9 mouse cellular contexts compared by ENCODE assay signal in the genomic region with DNA sequence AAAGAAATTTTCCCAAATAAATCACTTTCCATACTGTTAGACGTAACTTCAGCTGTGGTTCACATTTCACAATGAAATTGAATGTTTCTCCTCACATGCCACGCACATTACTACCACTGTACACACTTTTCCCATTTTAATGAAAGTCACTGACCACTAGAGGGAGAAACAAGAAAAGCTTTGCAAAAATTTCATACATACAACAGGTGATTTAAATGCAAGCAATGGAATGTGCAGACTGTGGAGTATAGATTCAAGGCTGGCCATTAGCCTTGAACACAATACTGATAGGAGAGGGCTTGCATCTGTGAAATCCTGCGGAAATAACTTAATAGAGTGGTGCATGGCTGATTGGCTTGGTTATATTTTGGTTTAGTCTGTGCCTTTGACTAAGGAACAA. TPM values are rescaled to one million over a fixed set of nuclear protein-coding genes. Genes with fewer than 3 reads are reported as not detected.
DNase-seq lines count a peak whose midpoint lies in the region; ATAC-seq and TF ChIP-seq lines count a peak whose summit lies in the region.
"Had no signal": no experiment of that assay in that cellular context is flagged by ENCODE, and none has a peak within 500 bp of the region (broad histone marks: within the 10 kb centered on the region; RNA-seq: fewer than 3 reads in every experiment).

No protein-coding gene starts in this region.

- H3K4me1 ChIP-seq in MEL (ENCODE audit: control insufficient read depth in 1 of 2, insufficient read depth in 2 of 2, low read length in 2 of 2) = no peaks in the 10 kb centered on the region
- H3K4me1 ChIP-seq in midbrain, postnatal 0 days (ENCODE audit: insufficient read depth, low read length) = no peaks in the 10 kb centered on the region
- H3K4me1 ChIP-seq: liver, embryonic 15.5 days had no signal

- peaks cover 2% of the 10 kb centered on the region in 2 experiments; a peak in 3 of 4 replicates for H3K27me3 ChIP-seq in MEL (ENCODE audit: control insufficient read depth in 1 of 2, insufficient read depth in 2 of 2, low read length in 2 of 2)
- H3K27me3 ChIP-seq in midbrain, postnatal 0 days (ENCODE audit: insufficient read depth, low read length) = no peaks in the 10 kb centered on the region
- H3K27me3 ChIP-seq: liver, embryonic 15.5 days had no signal

- no peak overlapping the region for H3K4me3 ChIP-seq in layer of hippocampus, adult 2 months
- H3K4me3 ChIP-seq in MEL (ENCODE audit: control insufficient read depth in 1 of 2, insufficient read depth in 1 of 2, low read depth in 2 of 2, low read length in 2 of 2) = no peak overlapping the region
- H3K4me3 ChIP-seq in midbrain, postnatal 0 days (ENCODE audit: low read depth, low read length) = no peak overlapping the region
- H3K4me3 ChIP-seq: liver, embryonic 15.5 days had no signal

- no peaks in the 10 kb centered on the region for H3K36me3 ChIP-seq in MEL (ENCODE audit: control insufficient read depth in 1 of 2, insufficient read depth in 2 of 2, low read length in 2 of 2)
- no peaks in the 10 kb centered on the region for H3K36me3 ChIP-seq in midbrain, postnatal 0 days (ENCODE audit: insufficient read depth, low read length)
- H3K36me3 ChIP-seq: liver, embryonic 15.5 days had no signal

- H3K4me2 ChIP-seq in midbrain, postnatal 0 days (ENCODE audit: low read depth, low read length, poor library complexity, severe bottlenecking) = no peak overlapping the region
- H3K4me2 ChIP-seq: liver, embryonic 15.5 days had no signal

- peak; percentile 92 for TF ChIP-seq RAD21 in MEL (IDR thresholded peaks at IDR 0.05; ENCODE audit: low read depth, low read length)

- peak; percentile 73 for ATAC-seq in common myeloid progenitor, adult 5-6 weeks (replicated peaks; ENCODE audit: low read depth, poor library complexity, severe bottlenecking)
- no peak for ATAC-seq in midbrain, postnatal 0 days (ENCODE audit: low FRiP score)

- peak in 1 of 2 experiments; percentile 13 for DNase-seq in layer of hippocampus, adult 2 months (ENCODE audit: low spot score in 2 of 2)
- no peak for DNase-seq in layer of hippocampus, postnatal 10 days (ENCODE audit: low spot score in 2 of 2)
- DNase-seq in MEL (ENCODE audit: low read depth, low spot score) = peak; percentile 55
- DNase-seq in midbrain, postnatal 0 days (ENCODE audit: low spot score) = peak; percentile 77
- no peak for DNase-seq in thymus, postnatal 36 days
- no peak for DNase-seq in layer of hippocampus, postnatal 25 days (ENCODE audit: extremely low spot score in 1 of 2, low spot score in 1 of 2)

- H3K9me3 ChIP-seq in MEL (replicated peaks; ENCODE audit: insufficient read depth, low read length) = no peaks in the 10 kb centered on the region
- H3K9me3 ChIP-seq in midbrain, postnatal 0 days (ENCODE audit: low read length) = no peaks in the 10 kb centered on the region
- H3K9me3 ChIP-seq: liver, embryonic 15.5 days had no signal

- TF ChIP-seq EP300 in MEL (IDR thresholded peaks at IDR 0.05; ENCODE audit: low read depth in 1 of 2, low read length in 2 of 2) = no peak

- no peak overlapping the region for H3K9ac ChIP-seq in MEL (ENCODE audit: control insufficient read depth, low read depth, low read length, poor library complexity, severe bottlenecking)
- no peak overlapping the region for H3K9ac ChIP-seq in midbrain, postnatal 0 days (replicated peaks; ENCODE audit: low read length, poor library complexity, severe bottlenecking)
- H3K9ac ChIP-seq: liver, embryonic 15.5 days had no signal

- no peaks in the 10 kb centered on the region for H3K79me2 ChIP-seq in MEL (ENCODE audit: control insufficient read depth, insufficient read depth, low read length, poor library complexity)

- peak; percentile 91 for TF ChIP-seq CTCF in layer of hippocampus, adult 2 months (conservative IDR thresholded peaks at IDR 0.05)
- TF ChIP-seq CTCF in MEL (IDR thresholded peaks at IDR 0.05 in 2 of 3, conservative IDR thresholded peaks at IDR 0.05 in 1 of 3; ENCODE audit: control insufficient read depth in 1 of 3, insufficient read depth in 1 of 3, low read depth in 2 of 3, low read length in 3 of 3, poor library complexity in 1 of 3, severe bottlenecking in 1 of 3) = peak in 2 of 3 experiments; percentile 49 to 77; a peak in 4 of 6 replicates
- peak; percentile 91 for TF ChIP-seq CTCF in midbrain, postnatal 0 days (IDR thresholded peaks at IDR 0.05)

- TF ChIP-seq POLR2A in MEL (IDR thresholded peaks at IDR 0.05; ENCODE audit: control insufficient read depth in 1 of 2, insufficient read depth in 1 of 2, low read depth in 1 of 2, low read length in 2 of 2, poor library complexity in 1 of 2) = no peak

- no peak overlapping the region for H3K27ac ChIP-seq in layer of hippocampus, adult 2 months
- H3K27ac ChIP-seq in MEL (ENCODE audit: control insufficient read depth, low read depth, low read length) = no peak overlapping the region
- H3K27ac ChIP-seq in midbrain, postnatal 0 days (ENCODE audit: low read depth, low read length) = no peak overlapping the region
- H3K27ac ChIP-seq: liver, embryonic 15.5 days had no signal

- 40% methylated on average over 3 of the region's 3 CpGs for WGBS in midbrain, postnatal 0 days

TF ChIP-seq in MEL, 35 proteins besides CTCF, POLR2A, EP300 and RAD21:
- TF ChIP-seq ZC3H11A (IDR thresholded peaks at IDR 0.05; ENCODE audit: low read depth, low read length) = peak; percentile 92
- 0 out of 2 replicates have a peak, but pooled peaks have one; percentile 34 for TF ChIP-seq MYC (IDR thresholded peaks at IDR 0.05; ENCODE audit: low read depth, low read length)
- no peak for TF ChIP-seq MAX (IDR thresholded peaks at IDR 0.05; ENCODE audit: low read length)
- no peak for TF ChIP-seq TBP (IDR thresholded peaks at IDR 0.05; ENCODE audit: low read depth, low read length)
- no peak for TF ChIP-seq JUND (IDR thresholded peaks at IDR 0.05; ENCODE audit: low read depth, low read length)
- no peak for TF ChIP-seq MYB (IDR thresholded peaks at IDR 0.05; ENCODE audit: low read depth, low read length)
- peak; percentile 91 for TF ChIP-seq SMC3 (IDR thresholded peaks at IDR 0.05; ENCODE audit: low read depth, low read length)
- TF ChIP-seq SIN3A (IDR thresholded peaks at IDR 0.05; ENCODE audit: low read length) = 0 out of 2 replicates have a peak, but pooled peaks have one; percentile 26
- no peak for TF ChIP-seq NRF1 (IDR thresholded peaks at IDR 0.05; ENCODE audit: insufficient read depth, low read depth, low read length, poor library complexity, severe bottlenecking)
- peak; percentile 63 for TF ChIP-seq ZNF384 (IDR thresholded peaks at IDR 0.05; ENCODE audit: low read depth, low read length)
- no peak for TF ChIP-seq RCOR1 (IDR thresholded peaks at IDR 0.05; ENCODE audit: low read depth, low read length)
- no peak for TF ChIP-seq ETS1 (IDR thresholded peaks at IDR 0.05; ENCODE audit: low read depth, low read length)
- no peak for TF ChIP-seq CHD1 (IDR thresholded peaks at IDR 0.05; ENCODE audit: low read depth, low read length)
- TF ChIP-seq MAZ (IDR thresholded peaks at IDR 0.05; ENCODE audit: low read depth, low read length) = no peak
- TF ChIP-seq TCF12 (IDR thresholded peaks at IDR 0.05; ENCODE audit: low read depth, low read length) = no peak
TF ChIP-seq in MEL: peak in this region for 5.

RNA-seq across cellular contexts. Expression of gene Gpr33, which starts 10.5 kb away (rescaled TPM):
- not detected for total RNA-seq in layer of hippocampus, adult 2 months (2021)
- not detected for total RNA-seq in layer of hippocampus, postnatal 10 days (2021)
- not detected in 2 replicates for total RNA-seq in MEL (2012; rRNA removed)
- polyA plus RNA-seq in MEL (2012; ENCODE audit: insufficient read depth in 1 of 2, insufficient read length in 2 of 2, low read depth in 1 of 2, low replicate concordance in 2 of 2, missing spikeins in 1 of 2) = not detected
- total RNA-seq in common myeloid progenitor, adult 5-6 weeks (2017) = not detected in 2 replicates
- total RNA-seq in midbrain, postnatal 0 days (2014; rRNA removed) = not detected in 2 replicates
- polyA plus RNA-seq in midbrain, postnatal 0 days (2015; fragmentation: Nextera tagmentation; extraction: Ambion mirVana) = not detected in 2 replicates
- not detected for total RNA-seq in layer of hippocampus, postnatal 25 days (2021)
- polyA plus RNA-seq: heart, embryonic 14.5 days; liver, embryonic 15.5 days had no signal

RNA-seq across cellular contexts. Expression of gene Dtd2, which starts 32.1 kb away (rescaled TPM):
- 10 to 100 TPM; 10.2 to 12.9 TPM for total RNA-seq in layer of hippocampus, adult 2 months (2021)
- 10 to 100 TPM; 10.5 to 13.3 TPM for total RNA-seq in layer of hippocampus, postnatal 10 days (2021)
- 15.5 and 16.1 TPM in 2 replicates for total RNA-seq in MEL (2012; rRNA removed)
- 10 to 100 TPM in 1 of 2 experiments, not detected in 1; 22.4 TPM for polyA plus RNA-seq in MEL (2012; ENCODE audit: insufficient read depth in 1 of 2, insufficient read length in 2 of 2, low read depth in 1 of 2, low replicate concordance in 2 of 2, missing spikeins in 1 of 2)
- total RNA-seq in common myeloid progenitor, adult 5-6 weeks (2017) = 15.8 and 18.4 TPM in 2 replicates
- total RNA-seq in midbrain, postnatal 0 days (2014; rRNA removed) = 11.6 and 23.8 TPM in 2 replicates
- polyA plus RNA-seq in midbrain, postnatal 0 days (2015; fragmentation: Nextera tagmentation; extraction: Ambion mirVana) = 31.1 and 33.2 TPM in 2 replicates
- 10 to 100 TPM in 1 of 2 experiments, 1 to 10 TPM in 1; 7.8 to 10.9 TPM for total RNA-seq in layer of hippocampus, postnatal 25 days (2021)

RNA-seq across cellular contexts. Expression of gene Nubpl, which starts 59.2 kb away (rescaled TPM):
- 1 to 10 TPM; 5.2 to 5.7 TPM for total RNA-seq in layer of hippocampus, adult 2 months (2021)
- total RNA-seq in layer of hippocampus, postnatal 10 days (2021) = 1 to 10 TPM; 4.7 to 6.1 TPM
- total RNA-seq in MEL (2012; rRNA removed) = 4.3 and 5.2 TPM in 2 replicates
- 1 to 10 TPM in 1 of 2 experiments, not detected in 1; 4.7 TPM for polyA plus RNA-seq in MEL (2012; ENCODE audit: insufficient read depth in 1 of 2, insufficient read length in 2 of 2, low read depth in 1 of 2, low replicate concordance in 2 of 2, missing spikeins in 1 of 2)
- total RNA-seq in common myeloid progenitor, adult 5-6 weeks (2017) = 4.4 and 4.5 TPM in 2 replicates
- 3.6 and 7.8 TPM in 2 replicates for total RNA-seq in midbrain, postnatal 0 days (2014; rRNA removed)
- polyA plus RNA-seq in midbrain, postnatal 0 days (2015; fragmentation: Nextera tagmentation; extraction: Ambion mirVana) = 6.2 and 6.9 TPM in 2 replicates
- 1 to 10 TPM; 4.1 to 4.3 TPM for total RNA-seq in layer of hippocampus, postnatal 25 days (2021)

Comparison
In these comparisons a context has a peak if more than half of its experiments do, and no peak if none do; other contexts are left out.
1. DNase-seq: peak in MEL (single experiment) and midbrain, postnatal 0 days (single experiment); none in layer of hippocampus, postnatal 10 days (0 of 2), thymus, postnatal 36 days (0 of 2) and layer of hippocampus, postnatal 25 days (0 of 2).
2. Peak in every context shown above with its lines, with median percentiles within 50 percentile points of each other: CTCF ChIP-seq.